17 mouse cellular contexts compared by ENCODE assay signal in the genomic region with DNA sequence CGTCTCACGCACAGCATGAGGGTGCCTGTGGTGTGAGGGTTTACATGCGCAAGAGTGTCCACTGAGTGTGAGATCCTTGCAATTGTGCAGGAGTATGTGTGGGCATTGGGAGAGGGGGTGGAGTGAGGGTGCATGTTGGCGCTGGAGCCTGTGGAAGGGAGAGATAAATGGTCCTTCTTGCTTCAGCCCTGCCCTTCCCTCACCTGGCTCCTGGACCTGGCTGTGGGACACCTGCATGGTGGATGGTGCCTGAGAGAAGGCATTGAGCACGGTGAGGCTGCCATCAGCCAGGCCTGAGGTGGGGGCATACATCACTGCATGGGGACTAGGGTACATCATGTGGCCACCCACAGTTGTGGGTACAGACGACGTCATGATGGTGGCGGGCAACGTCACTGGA. TPM values are rescaled to one million over a fixed set of nuclear protein-coding genes. Genes with fewer than 3 reads are reported as not detected.
A peak's percentile ranks its signal among the peaks of the same experiment; 100 is the strongest.
DNase-seq lines count a peak whose midpoint lies in the region; ATAC-seq and TF ChIP-seq lines count a peak whose summit lies in the region.
"Had no signal": no experiment of that assay in that cellular context is flagged by ENCODE, and none has a peak within 500 bp of the region (broad histone marks: within the 10 kb centered on the region; RNA-seq: fewer than 3 reads in every experiment).

No protein-coding gene starts in this region.

- no peak overlapping the region for H3K27ac ChIP-seq in embryonic facial prominence, embryonic 13.5 days
- no peak overlapping the region for H3K27ac ChIP-seq in embryonic facial prominence, embryonic 10.5 days (replicated peaks)
- no peak overlapping the region for H3K27ac ChIP-seq in liver, embryonic 11.5 days (ENCODE audit: low read depth, low read length)
- H3K27ac ChIP-seq: embryonic facial prominence, embryonic 15.5 days; gastrocnemius, adult 2 months; heart, adult 2 months; heart, embryonic 10.5 days; hindbrain, embryonic 12.5 days; hindbrain, embryonic 15.5 days had no signal

- H3K36me3 ChIP-seq in embryonic facial prominence, embryonic 13.5 days: peaks cover 41% of the 10 kb centered on the region
- H3K36me3 ChIP-seq in embryonic facial prominence, embryonic 10.5 days (replicated peaks): peaks cover 50% of the 10 kb centered on the region
- peaks cover 27% of the 10 kb centered on the region for H3K36me3 ChIP-seq in liver, embryonic 11.5 days (ENCODE audit: control insufficient read depth, insufficient read depth, low read length)
- peaks cover 7% of the 10 kb centered on the region for H3K36me3 ChIP-seq in myocyte (ENCODE audit: control insufficient read depth, insufficient read depth)

- 0 out of 2 replicates have a peak, but pooled peaks cover 7% of the 10 kb centered on the region for H3K27me3 ChIP-seq in embryonic facial prominence, embryonic 13.5 days
- H3K27me3 ChIP-seq in embryonic facial prominence, embryonic 10.5 days (replicated peaks; ENCODE audit: low read depth, poor library complexity, severe bottlenecking): peaks cover 40% of the 10 kb centered on the region
- peaks cover 29% of the 10 kb centered on the region for H3K27me3 ChIP-seq in liver, embryonic 11.5 days (replicated peaks; ENCODE audit: control insufficient read depth, insufficient read depth, low read length)
- no peaks in the 10 kb centered on the region for H3K27me3 ChIP-seq in myocyte (ENCODE audit: control insufficient read depth, insufficient read depth, insufficient read length)
- H3K27me3 ChIP-seq: embryonic facial prominence, embryonic 15.5 days; hindbrain, embryonic 15.5 days had no signal

- peak; percentile 3 for TF ChIP-seq POLR2A in myocyte (IDR thresholded peaks at IDR 0.05; ENCODE audit: insufficient read length, low read depth)

- DNase-seq in cerebellum, adult 11-12 months: peak; percentile 39
- no peak for DNase-seq in embryonic facial prominence, embryonic 10.5 days (ENCODE audit: low spot score)
- DNase-seq in liver, embryonic 11.5 days (ENCODE audit: low spot score): no peak
- DNase-seq in liver: no peak
- DNase-seq: adrenal gland, adult 8-10 months; gastrocnemius, postnatal 25 days had no signal

- H3ac ChIP-seq in myocyte (ENCODE audit: control insufficient read depth, insufficient read length): no peak overlapping the region

- no peaks in the 10 kb centered on the region for H3K9me3 ChIP-seq in embryonic facial prominence, embryonic 13.5 days
- H3K9me3 ChIP-seq in embryonic facial prominence, embryonic 10.5 days: no peaks in the 10 kb centered on the region
- H3K9me3 ChIP-seq in liver, embryonic 11.5 days (ENCODE audit: control insufficient read depth, low read length): no peaks in the 10 kb centered on the region
- H3K9me3 ChIP-seq: embryonic facial prominence, embryonic 15.5 days; heart, embryonic 10.5 days; hindbrain, embryonic 12.5 days; hindbrain, embryonic 15.5 days had no signal

- peak overlapping the region; percentile 27; the same call in 1 of the 2 replicates for H3K9ac ChIP-seq in embryonic facial prominence, embryonic 13.5 days
- H3K9ac ChIP-seq in liver, embryonic 11.5 days (ENCODE audit: low read depth, low read length): no peak overlapping the region
- H3K9ac ChIP-seq: embryonic facial prominence, embryonic 15.5 days; forebrain, postnatal 0 days; hindbrain, embryonic 12.5 days; hindbrain, embryonic 15.5 days had no signal

- WGBS in embryonic facial prominence, embryonic 13.5 days: 93% methylated on average over 9 of the region's 9 CpGs
- 91% methylated on average over 9 of the region's 9 CpGs for WGBS in embryonic facial prominence, embryonic 10.5 days
- WGBS in liver, embryonic 11.5 days: 91% methylated on average over 9 of the region's 9 CpGs

- peaks cover 40% of the 10 kb centered on the region for H3K79me2 ChIP-seq in myocyte (ENCODE audit: control insufficient read depth, insufficient read depth)

- no peak for ATAC-seq in cerebellum, adult (ENCODE audit: insufficient number of reproducible peaks, low FRiP score, low TSS enrichment)
- ATAC-seq in embryonic facial prominence, embryonic 13.5 days (ENCODE audit: insufficient number of reproducible peaks, insufficient read depth, low FRiP score, low TSS enrichment, low read depth): no peak
- ATAC-seq in liver, embryonic 11.5 days (replicated peaks; ENCODE audit: low FRiP score): 0 out of 2 replicates have a peak, but pooled peaks have one; percentile 6
- ATAC-seq: forebrain, embryonic 14.5 days; forebrain, postnatal 0 days had no signal

- H3K4me1 ChIP-seq in embryonic facial prominence, embryonic 13.5 days: peaks cover 50% of the 10 kb centered on the region
- H3K4me1 ChIP-seq in embryonic facial prominence, embryonic 10.5 days: peaks cover 64% of the 10 kb centered on the region
- H3K4me1 ChIP-seq in liver, embryonic 11.5 days (replicated peaks; ENCODE audit: control insufficient read depth, insufficient read depth, low read length): peaks cover 42% of the 10 kb centered on the region

- H3K4me3 ChIP-seq in embryonic facial prominence, embryonic 13.5 days: no peak overlapping the region
- H3K4me3 ChIP-seq in embryonic facial prominence, embryonic 10.5 days: no peak overlapping the region
- H3K4me3 ChIP-seq in liver, embryonic 11.5 days (ENCODE audit: low read depth, low read length): no peak overlapping the region
- H3K4me3 ChIP-seq in myocyte: no peak overlapping the region
- H3K4me3 ChIP-seq: embryonic facial prominence, embryonic 15.5 days; gastrocnemius, adult 2 months; heart, adult 2 months; heart, embryonic 10.5 days; hindbrain, embryonic 12.5 days; hindbrain, embryonic 15.5 days had no signal

- H3K4me2 ChIP-seq in embryonic facial prominence, embryonic 13.5 days: no peak overlapping the region
- no peak overlapping the region for H3K4me2 ChIP-seq in liver, embryonic 11.5 days
- H3K4me2 ChIP-seq in myocyte (ENCODE audit: low read depth): no peak overlapping the region
- H3K4me2 ChIP-seq: embryonic facial prominence, embryonic 15.5 days; hindbrain, embryonic 12.5 days; hindbrain, embryonic 15.5 days had no signal

TF ChIP-seq in myocyte, 11 proteins besides CTCF, POLR2A, EP300 and RAD21:
- TF ChIP-seq USF1 (IDR thresholded peaks at IDR 0.05; ENCODE audit: low read depth): no peak
- peak; percentile 10 for TF ChIP-seq POLR2AphosphoS2 (IDR thresholded peaks at IDR 0.05; ENCODE audit: insufficient read length, low read depth)

RNA-seq across cellular contexts. Expression of a gene that starts 3.5 kb away (rescaled TPM):
- polyA plus RNA-seq in embryonic facial prominence, embryonic 13.5 days (2015; fragmentation: Nextera tagmentation; extraction: Ambion mirVana): 10.7 and 11.4 TPM in 2 replicates
- polyA plus RNA-seq in embryonic facial prominence, embryonic 10.5 days (2016; fragmentation: Nextera tagmentation; extraction: Ambion mirVana): 5.2 and 6.1 TPM in 2 replicates
- 1.1 and 1.2 TPM in 2 replicates for polyA plus RNA-seq in liver, embryonic 11.5 days (2014; fragmentation: Nextera tagmentation; extraction: Ambion mirVana)
- polyA plus RNA-seq in myocyte (2012; fragmentation: generic; extraction: Trizol): 0.43 TPM

RNA-seq across cellular contexts. Expression of a gene that starts 6.3 kb away (rescaled TPM):
- 6.3 and 8.9 TPM in 2 replicates for polyA plus RNA-seq in embryonic facial prominence, embryonic 13.5 days (2015; fragmentation: Nextera tagmentation; extraction: Ambion mirVana)
- polyA plus RNA-seq in embryonic facial prominence, embryonic 10.5 days (2016; fragmentation: Nextera tagmentation; extraction: Ambion mirVana): 5.6 and 7.0 TPM in 2 replicates
- 5.6 and 9.2 TPM in 2 replicates for polyA plus RNA-seq in liver, embryonic 11.5 days (2014; fragmentation: Nextera tagmentation; extraction: Ambion mirVana)
- 51.1 TPM for polyA plus RNA-seq in myocyte (2012; fragmentation: generic; extraction: Trizol)

RNA-seq across cellular contexts. Expression of a gene that starts 53.1 kb away (rescaled TPM):
- 60.8 and 63.5 TPM in 2 replicates for polyA plus RNA-seq in embryonic facial prominence, embryonic 13.5 days (2015; fragmentation: Nextera tagmentation; extraction: Ambion mirVana)
- 79.9 and 81.6 TPM in 2 replicates for polyA plus RNA-seq in embryonic facial prominence, embryonic 10.5 days (2016; fragmentation: Nextera tagmentation; extraction: Ambion mirVana)
- 63.6 and 65.0 TPM in 2 replicates for polyA plus RNA-seq in liver, embryonic 11.5 days (2014; fragmentation: Nextera tagmentation; extraction: Ambion mirVana)
- polyA plus RNA-seq in myocyte (2012; fragmentation: generic; extraction: Trizol): 22.6 TPM
